Mouse (Mus musculus) ES-Bruce4 (cell line): ENCODE measurements around the gene Itga2.

Experiments
- CTCF ChIP-seq: IDR thresholded peaks from one replicate; pipeline ENCODE4 v1.8.1; 2011; ENCODE audit warnings: low read depth, low read length
- EP300 ChIP-seq: IDR thresholded peaks from 2 replicates; pipeline ENCODE4 v1.6.1; 2011; ENCODE audit warnings: low read depth, low read length; ENCODE audit not compliant: insufficient read depth
- POLR2A ChIP-seq: IDR thresholded peaks from one replicate; pipeline ENCODE4 v1.8.1; 2011; ENCODE audit warnings: low read length; ENCODE audit not compliant: insufficient read depth

DNA sequence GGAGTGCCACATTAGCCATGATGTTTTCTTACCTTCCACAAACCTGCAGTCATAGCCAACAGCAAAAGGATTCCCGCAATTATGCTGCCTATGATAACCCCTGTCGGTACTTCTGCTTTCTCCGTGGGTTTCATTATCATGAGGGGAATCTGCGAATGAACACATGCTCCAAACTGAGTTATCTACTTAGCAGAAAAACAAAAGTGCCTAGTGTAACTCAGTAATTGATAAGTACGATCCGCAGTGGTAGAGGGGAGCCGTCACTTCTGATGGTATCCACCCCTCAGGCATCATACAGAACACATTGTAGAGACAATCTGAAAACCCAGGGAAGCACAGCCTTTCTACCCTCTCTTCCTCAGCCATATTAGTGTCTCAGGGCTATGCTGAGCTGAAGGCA is 94.8 kb downstream of the Itga2 start:
- TF ChIP-seq CTCF (no peak), POLR2A (no peak), EP300 (no peak)
